Mouse (Mus musculus): ENCODE data around the gene Tmem210. TPM values are rescaled to one million over a fixed set of nuclear protein-coding genes. Genes with fewer than 3 reads are reported as not detected.

Tmem210 gene
- polyA plus RNA-seq (2014; fragmentation: Nextera tagmentation; extraction: Ambion mirVana) = not detected in 2 replicates

- DNase-seq (ENCODE audit: low spot score) = no peak
- peaks cover 52% of the 10 kb centered on the region for H3K27me3 ChIP-seq (ENCODE audit: control insufficient read depth, insufficient read depth, low read length)
- H3K9ac ChIP-seq (replicated peaks; ENCODE audit: low read length) = no peak within 1 kb of the TSS
- WGBS = 87% methylated on average over 6 of the region's 6 CpGs
- H3K36me3 ChIP-seq (replicated peaks; ENCODE audit: control insufficient read depth, insufficient read depth, low read depth, low read length) = peaks cover 6% of the 10 kb centered on the region
- no peak within 1 kb of the TSS for H3K4me2 ChIP-seq (ENCODE audit: low read depth, low read length)
- peaks cover 3% of the 10 kb centered on the region; the same call in 1 of the 2 replicates for H3K4me1 ChIP-seq (ENCODE audit: control insufficient read depth, insufficient read depth, low read length)
- no peak within 1 kb of the TSS for H3K4me3 ChIP-seq (ENCODE audit: low read depth, low read length)
- no peak within 1 kb of the TSS for H3K27ac ChIP-seq (replicated peaks; ENCODE audit: low read depth, low read length)
- no peak for ATAC-seq (replicated peaks; ENCODE audit: insufficient number of reproducible peaks, low FRiP score, low TSS enrichment, low read depth)
- H3K9me3 ChIP-seq (replicated peaks; ENCODE audit: control insufficient read depth, low read length) = no peaks in the 10 kb centered on the region
Measured at GRCm38 (mm10) chr2:25287927-25288649, at the start of gene Tmem210. Gene Tmem210, plus strand, starts transcription at chr2:25288145.

- Histone ChIP-seq H3K4me2 (ENCODE audit: low read depth, low read length) (no peak overlapping the region), H3K4me3 (ENCODE audit: low read depth, low read length) (no peak overlapping the region), H3K27ac (replicated peaks; ENCODE audit: low read depth, low read length) (no peak overlapping the region), H3K9ac (replicated peaks; ENCODE audit: low read length) (no peak overlapping the region), H3K36me3 (replicated peaks; ENCODE audit: control insufficient read depth, insufficient read depth, low read depth, low read length) (no peaks in the 10 kb centered on the region), H3K9me3 (replicated peaks; ENCODE audit: control insufficient read depth, low read length) (no peaks in the 10 kb centered on the region), H3K4me1 (ENCODE audit: control insufficient read depth, insufficient read depth, low read length) (peaks cover 8% of the 10 kb centered on the region; the same call in 1 of the 2 replicates), H3K27me3 (ENCODE audit: control insufficient read depth, insufficient read depth, low read length) (peaks cover 25% of the 10 kb centered on the region)
- no peak for DNase-seq (ENCODE audit: low spot score)
- WGBS = 90% methylated on average over 3 of the region's 3 CpGs
- no peak for ATAC-seq (replicated peaks; ENCODE audit: insufficient number of reproducible peaks, low FRiP score, low TSS enrichment, low read depth)
Measured at GRCm38 (mm10) chr2:25239766-25240165, 48.2 kb upstream of the Tmem210 start.

GRCm38 (mm10) chr2:25240310-25240709 lies 47.6 kb upstream of the Tmem210 start:
- Histone ChIP-seq H3K4me2 (ENCODE audit: low read depth, low read length) (peak overlapping the region; percentile 55), H3K27ac (replicated peaks; ENCODE audit: low read depth, low read length) (no peak overlapping the region)
- WGBS = 45% methylated on average over 8 of the region's 8 CpGs

GRCm38 (mm10) chr2:25240723-25241437 lies 47.1 kb upstream of the Tmem210 start:
- H3K4me2 ChIP-seq (ENCODE audit: low read depth, low read length) = peak overlapping the region; percentile 55
- peaks cover 25% of the 10 kb centered on the region for H3K27me3 ChIP-seq (ENCODE audit: control insufficient read depth, insufficient read depth, low read length)
- H3K9me3 ChIP-seq (replicated peaks; ENCODE audit: control insufficient read depth, low read length) = no peaks in the 10 kb centered on the region
- H3K4me3 ChIP-seq (ENCODE audit: low read depth, low read length) = peak overlapping the region; percentile 54
- ATAC-seq (replicated peaks; ENCODE audit: insufficient number of reproducible peaks, low FRiP score, low TSS enrichment, low read depth) (peak; percentile 74), DNase-seq (ENCODE audit: low spot score) (peak; percentile 86)
- WGBS = 1% methylated on average over 29 of the region's 29 CpGs
- H3K9ac ChIP-seq (replicated peaks; ENCODE audit: low read length) = peak overlapping the region; percentile 34
- no peaks in the 10 kb centered on the region for H3K36me3 ChIP-seq (replicated peaks; ENCODE audit: control insufficient read depth, insufficient read depth, low read depth, low read length)
- peaks cover 8% of the 10 kb centered on the region; the same call in 1 of the 2 replicates for H3K4me1 ChIP-seq (ENCODE audit: control insufficient read depth, insufficient read depth, low read length)
- H3K27ac ChIP-seq (replicated peaks; ENCODE audit: low read depth, low read length) = no peak overlapping the region

More at GRCm38 (mm10) chr2:25240310-25240709, 47.6 kb upstream of the Tmem210 start:
- Histone ChIP-seq H3K9me3 (replicated peaks; ENCODE audit: control insufficient read depth, low read length) (no peaks in the 10 kb centered on the region), H3K4me1 (ENCODE audit: control insufficient read depth, insufficient read depth, low read length) (peaks cover 8% of the 10 kb centered on the region; the same call in 1 of the 2 replicates), H3K9ac (replicated peaks; ENCODE audit: low read length) (peak overlapping the region; percentile 37), H3K27me3 (ENCODE audit: control insufficient read depth, insufficient read depth, low read length) (peaks cover 25% of the 10 kb centered on the region), H3K36me3 (replicated peaks; ENCODE audit: control insufficient read depth, insufficient read depth, low read depth, low read length) (no peaks in the 10 kb centered on the region), H3K4me3 (ENCODE audit: low read depth, low read length) (no peak overlapping the region; the same call in 1 of the 2 replicates)
- DNase-seq (ENCODE audit: low spot score) (no peak), ATAC-seq (replicated peaks; ENCODE audit: insufficient number of reproducible peaks, low FRiP score, low TSS enrichment, low read depth) (peak; percentile 10; the same call in 1 of the 2 replicates)

GRCm38 (mm10) chr2:25241438-25241775 lies 46.5 kb upstream of the Tmem210 start:
- Histone ChIP-seq H3K27ac (replicated peaks; ENCODE audit: low read depth, low read length) (no peak overlapping the region), H3K9ac (replicated peaks; ENCODE audit: low read length) (0 out of 2 replicates have a peak overlapping the region, but pooled peaks have one; percentile 60), H3K4me1 (ENCODE audit: control insufficient read depth, insufficient read depth, low read length) (peaks cover 8% of the 10 kb centered on the region; the same call in 1 of the 2 replicates), H3K36me3 (replicated peaks; ENCODE audit: control insufficient read depth, insufficient read depth, low read depth, low read length) (no peaks in the 10 kb centered on the region), H3K4me2 (ENCODE audit: low read depth, low read length) (peak overlapping the region; percentile 95), H3K27me3 (ENCODE audit: control insufficient read depth, insufficient read depth, low read length) (peaks cover 25% of the 10 kb centered on the region), H3K4me3 (ENCODE audit: low read depth, low read length) (peak overlapping the region; percentile 54), H3K9me3 (replicated peaks; ENCODE audit: control insufficient read depth, low read length) (no peaks in the 10 kb centered on the region)
- DNase-seq (ENCODE audit: low spot score) (no peak), ATAC-seq (replicated peaks; ENCODE audit: insufficient number of reproducible peaks, low FRiP score, low TSS enrichment, low read depth) (no peak)
- 24% methylated on average over 6 of the region's 6 CpGs for WGBS

- peaks cover 8% of the 10 kb centered on the region; the same call in 1 of the 2 replicates for H3K4me1 ChIP-seq (ENCODE audit: control insufficient read depth, insufficient read depth, low read length)
- H3K27ac ChIP-seq (replicated peaks; ENCODE audit: low read depth, low read length) = no peak within 1 kb of the TSS
- H3K36me3 ChIP-seq (replicated peaks; ENCODE audit: control insufficient read depth, insufficient read depth, low read depth, low read length) = no peaks in the 10 kb centered on the region
- peak within 1 kb of the TSS; percentile 54 for H3K4me3 ChIP-seq (ENCODE audit: low read depth, low read length)
- peaks cover 25% of the 10 kb centered on the region for H3K27me3 ChIP-seq (ENCODE audit: control insufficient read depth, insufficient read depth, low read length)
- DNase-seq (ENCODE audit: low spot score) (no peak), ATAC-seq (replicated peaks; ENCODE audit: insufficient number of reproducible peaks, low FRiP score, low TSS enrichment, low read depth) (no peak)
- H3K4me2 ChIP-seq (ENCODE audit: low read depth, low read length) = peak within 1 kb of the TSS; percentile 95
- peak within 1 kb of the TSS; percentile 60 for H3K9ac ChIP-seq (replicated peaks; ENCODE audit: low read length)
- WGBS = under 1% methylated on average over 25 of the region's 59 CpGs
- H3K9me3 ChIP-seq (replicated peaks; ENCODE audit: control insufficient read depth, low read length) = no peaks in the 10 kb centered on the region
Measured at GRCm38 (mm10) chr2:25242101-25242506, 45.8 kb upstream of the Tmem210 start, which contains the start of the genes Rnf208 and Cysrt1. Gene Rnf208, plus strand, starts transcription at chr2:25242255. Gene Cysrt1, minus strand, starts transcription at chr2:25242452.

- peaks cover 25% of the 10 kb centered on the region for H3K27me3 ChIP-seq (ENCODE audit: control insufficient read depth, insufficient read depth, low read length)
- ATAC-seq (replicated peaks; ENCODE audit: insufficient number of reproducible peaks, low FRiP score, low TSS enrichment, low read depth) (no peak), DNase-seq (ENCODE audit: low spot score) (no peak)
- H3K4me2 ChIP-seq (ENCODE audit: low read depth, low read length) = peak overlapping the region; percentile 95
- 75% methylated on average over 8 of the region's 8 CpGs for WGBS
- H3K27ac ChIP-seq (replicated peaks; ENCODE audit: low read depth, low read length) = no peak overlapping the region
- no peaks in the 10 kb centered on the region; the same call in 1 of the 2 replicates for H3K36me3 ChIP-seq (replicated peaks; ENCODE audit: control insufficient read depth, insufficient read depth, low read depth, low read length)
- no peak overlapping the region for H3K4me3 ChIP-seq (ENCODE audit: low read depth, low read length)
- peaks cover 8% of the 10 kb centered on the region; the same call in 1 of the 2 replicates for H3K4me1 ChIP-seq (ENCODE audit: control insufficient read depth, insufficient read depth, low read length)
- no peak overlapping the region for H3K9ac ChIP-seq (replicated peaks; ENCODE audit: low read length)
- H3K9me3 ChIP-seq (replicated peaks; ENCODE audit: control insufficient read depth, low read length) = no peaks in the 10 kb centered on the region
Measured at GRCm38 (mm10) chr2:25243342-25243741, 44.6 kb upstream of the Tmem210 start.

All from embryonic facial prominence, embryonic 11.5 days (tissue).